Mouse (Mus musculus) small intestine, adult 2 months (tissue): ENCODE results near the gene Cacnb2.

Source experiments
- CTCF ChIP-seq: fragments of 200-500 bp; IDR thresholded peaks from 2 replicates; pipeline ENCODE4 v1.5.1; 2012; ENCODE audit warnings: low read depth, mild to moderate bottlenecking, control low read depth, inconsistent platforms, low read length, moderate library complexity, mixed read lengths; ENCODE audit not compliant: insufficient replicate concordance, insufficient read length; ENCODE audit errors: extremely low read depth
- POLR2A ChIP-seq: fragments of 200-500 bp; IDR thresholded peaks from 2 replicates; pipeline ENCODE4 v1.6.1; 2012; ENCODE audit warnings: low read depth, mild to moderate bottlenecking, control low read depth, inconsistent platforms, low read length, moderate library complexity

DNA sequence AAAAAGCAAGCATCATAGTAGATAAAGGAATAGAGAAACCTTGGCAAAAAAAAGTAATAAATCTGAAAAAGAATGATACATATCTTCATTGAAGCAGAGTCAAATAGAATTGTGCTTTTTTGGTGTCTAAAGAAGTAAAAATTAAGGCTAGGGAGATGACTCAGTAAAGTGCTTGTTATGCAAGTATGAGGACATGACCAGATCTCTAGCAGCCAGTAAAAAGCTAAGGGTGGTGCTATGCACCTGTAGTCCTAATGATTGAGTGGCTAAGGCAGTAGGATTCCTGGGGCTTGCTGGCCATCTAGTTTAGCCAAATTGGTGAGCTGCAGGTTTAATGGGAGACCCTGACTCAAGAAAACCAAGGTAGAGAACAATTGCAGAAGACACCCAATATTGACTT, 122.5 kb downstream of the Cacnb2 start:
- TF ChIP-seq CTCF, result no peak
- TF ChIP-seq POLR2A, result no peak
